Mouse (Mus musculus) CH12.LX (cell line): ENCODE results near the gene Tsc22d4. TPM values are rescaled to one million over a fixed set of nuclear protein-coding genes. Genes with fewer than 3 reads are reported as not detected.
A peak's percentile ranks its signal among the peaks of the same experiment; 100 is the strongest.

Experiments used
- DNase-seq: peaks from one replicate; pipeline ENCODE4 v3.0.0-alpha.2; 2013; ENCODE audit errors: extremely low read depth
- H3K27ac ChIP-seq: 2 replicates; pipeline ENCODE4 v1.5.1; 2012; ENCODE audit warnings: low read depth, mild to moderate bottlenecking, control low read depth, moderate library complexity; ENCODE audit not compliant: insufficient read depth
- H3K27me3 ChIP-seq: replicated peaks from 2 replicates; pipeline ENCODE3; 2012; ENCODE audit warnings: inconsistent platforms
- H3K36me3 ChIP-seq, 2 experiments: replicated peaks in 1 of 2; 2 replicates each; pipeline versions ENCODE3 to v1.6.1; 2012; ENCODE audit warnings: inconsistent platforms in 1 of 2, low read length in 1 of 2, mild to moderate bottlenecking in 1 of 2, mixed read lengths in 1 of 2, moderate library complexity in 1 of 2; ENCODE audit not compliant: control insufficient read depth in 1 of 2, insufficient read depth in 1 of 2
- H3K4me1 ChIP-seq, 2 experiments: 2 replicates each; pipeline ENCODE4 v1.6.1; 2012; ENCODE audit warnings: inconsistent platforms in 1 of 2, moderate library complexity in 1 of 2; ENCODE audit not compliant: insufficient read depth in 2 of 2, control insufficient read depth in 1 of 2
- H3K4me2 ChIP-seq: 2 replicates; pipeline ENCODE4 v1.6.1; 2012; ENCODE audit warnings: low read depth, mild to moderate bottlenecking, control low read depth; ENCODE audit not compliant: poor library complexity, insufficient read depth, severe bottlenecking
- H3K4me3 ChIP-seq, 3 experiments: fragments of 150-350 bp in 1 of 3; sonication (generic) in 1 of 3; replicated peaks in 1 of 3; 2 replicates each; pipeline versions ENCODE3 to v1.5.1; 2011 to 2012; ENCODE audit warnings: low read depth in 2 of 3, low read length in 2 of 3, mild to moderate bottlenecking in 2 of 3, moderate library complexity in 2 of 3, control low read depth in 1 of 3, improper control_type of control experiment in 1 of 3, inconsistent platforms in 1 of 3, mixed read lengths in 1 of 3; ENCODE audit not compliant: poor library complexity in 1 of 3
- H3K79me2 ChIP-seq: replicated peaks from 2 replicates; pipeline ENCODE4 v1.6.1; 2012; ENCODE audit warnings: mild to moderate bottlenecking, moderate library complexity; ENCODE audit not compliant: control insufficient read depth, poor library complexity, insufficient read depth, severe bottlenecking; ENCODE audit errors: extremely low read depth
- H3K9ac ChIP-seq: 2 replicates; pipeline ENCODE4 v1.6.1; 2012; ENCODE audit warnings: low read depth, mild to moderate bottlenecking, control low read depth, moderate library complexity; ENCODE audit not compliant: insufficient read depth
- H3K9me3 ChIP-seq: replicated peaks from 2 replicates; pipeline ENCODE3; 2012; ENCODE audit warnings: low read length, inconsistent platforms, mixed read lengths
- BHLHE40 ChIP-seq: IDR thresholded peaks from 2 replicates; pipeline ENCODE4 v1.6.1; 2011; ENCODE audit warnings: mild to moderate bottlenecking, low read depth, low read length, improper control_type of control experiment
- CHD2 ChIP-seq: IDR thresholded peaks from 2 replicates; pipeline ENCODE4 v1.6.1; 2011; ENCODE audit warnings: low read length, improper control_type of control experiment
- CTCF ChIP-seq, 2 experiments: IDR thresholded peaks in 1 of 2; conservative IDR thresholded peaks in 1 of 2; 2 replicates each; pipeline ENCODE4 v1.5.1; 2011 to 2012; ENCODE audit warnings: low read depth in 2 of 2, low read length in 2 of 2, improper control_type of control experiment in 1 of 2, inconsistent platforms in 1 of 2, mild to moderate bottlenecking in 1 of 2, moderate library complexity in 1 of 2
- E2F4 ChIP-seq: IDR thresholded peaks from 2 replicates; pipeline ENCODE4 v1.6.1; 2011; ENCODE audit warnings: low read depth, low read length, improper control_type of control experiment; ENCODE audit not compliant: insufficient replicate concordance
- ELF1 ChIP-seq: IDR thresholded peaks from 2 replicates; pipeline ENCODE4 v1.6.1; 2014; ENCODE audit warnings: low read depth, mild to moderate bottlenecking, inconsistent platforms, low read length, improper control_type of control experiment
- EP300 ChIP-seq: IDR thresholded peaks from 2 replicates; pipeline ENCODE4 v1.6.1; 2011; ENCODE audit warnings: low read length, improper control_type of control experiment
- ETS1 ChIP-seq: conservative IDR thresholded peaks from 2 replicates; pipeline ENCODE4 v1.6.1; 2012; ENCODE audit warnings: low read depth, mild to moderate bottlenecking, inconsistent platforms, low read length, improper control_type of control experiment, moderate library complexity
- JUN ChIP-seq: IDR thresholded peaks from 2 replicates; pipeline ENCODE4 v1.6.1; 2011; ENCODE audit warnings: low read depth, mild to moderate bottlenecking, low read length, improper control_type of control experiment, moderate library complexity; ENCODE audit not compliant: insufficient read depth
- JUND ChIP-seq: conservative IDR thresholded peaks from 2 replicates; pipeline ENCODE4 v1.6.1; 2011; ENCODE audit warnings: low read depth, low read length, improper control_type of control experiment
- MAZ ChIP-seq: IDR thresholded peaks from 2 replicates; pipeline ENCODE4 v1.6.1; 2012; ENCODE audit warnings: low read depth, mild to moderate bottlenecking, inconsistent platforms, low read length, improper control_type of control experiment, moderate library complexity
- MXI1 ChIP-seq: IDR thresholded peaks from 2 replicates; pipeline ENCODE4 v1.6.1; 2011; ENCODE audit warnings: mild to moderate bottlenecking, low read depth, low read length, improper control_type of control experiment
- NELFE ChIP-seq: IDR thresholded peaks from 2 replicates; pipeline ENCODE4 v1.6.1; 2011; ENCODE audit warnings: low read depth, low read length, improper control_type of control experiment
- NRF1 ChIP-seq: IDR thresholded peaks from 2 replicates; pipeline ENCODE4 v1.6.1; 2014; ENCODE audit warnings: low read depth, mild to moderate bottlenecking, inconsistent platforms, low read length, improper control_type of control experiment, moderate library complexity
- POLR2AphosphoS2 ChIP-seq: IDR thresholded peaks from 2 replicates; pipeline ENCODE4 v1.6.1; 2011; ENCODE audit warnings: low read depth, low read length, improper control_type of control experiment
- TBP ChIP-seq: conservative IDR thresholded peaks from 2 replicates; pipeline ENCODE4 v1.6.1; 2011; ENCODE audit warnings: low read depth, low read length, improper control_type of control experiment
- UBTF ChIP-seq: IDR thresholded peaks from 2 replicates; pipeline ENCODE4 v1.6.1; 2012; ENCODE audit warnings: low read depth, mild to moderate bottlenecking, inconsistent platforms, low read length, improper control_type of control experiment, moderate library complexity
- USF1 ChIP-seq: IDR thresholded peaks from 2 replicates; pipeline ENCODE4 v1.6.1; 2014; ENCODE audit warnings: low read depth, mild to moderate bottlenecking, inconsistent platforms, low read length, improper control_type of control experiment
- USF2 ChIP-seq: conservative IDR thresholded peaks from 2 replicates; pipeline ENCODE4 v1.6.1; 2011; ENCODE audit warnings: low read depth, low read length, improper control_type of control experiment
- ZC3H11A ChIP-seq: IDR thresholded peaks from 2 replicates; pipeline ENCODE4 v1.6.1; 2012; ENCODE audit warnings: low read depth, mild to moderate bottlenecking, inconsistent platforms, low read length, improper control_type of control experiment
- ZKSCAN1 ChIP-seq: IDR thresholded peaks from 2 replicates; pipeline ENCODE4 v1.6.1; 2012; ENCODE audit warnings: low read depth, inconsistent platforms, low read length, improper control_type of control experiment, borderline replicate concordance
- ZNF384 ChIP-seq: IDR thresholded peaks from 2 replicates; pipeline ENCODE4 v1.6.1; 2012; ENCODE audit warnings: low read depth, low read length, improper control_type of control experiment, inconsistent platforms
- dilution Hi-C: fragments of 300-500 bp; cut with MboI; formaldehyde crosslinking; loops from 2 replicates; pipeline ENCODE4 v1.14.3; 2020; ENCODE audit warnings: low sequenced_read_pairs; ENCODE audit not compliant: extremely low pct_unique_long_range_greater_than_20kb, extremely low pct_ligation_motif_present
- in situ Hi-C: fragments of 300-500 bp; cut with MboI; formaldehyde crosslinking; loops from 3 replicates; pipeline ENCODE4 v1.14.3; 2019; ENCODE audit warnings: low sequenced_read_pairs, low pct_ligation_motif_present, low pct_unique_long_range_greater_than_20kb, mixed read lengths
- polyA plus RNA-seq: library from polyadenylated mRNA; unstranded; fragments of >175 nt; gene quantifications from 2 replicates; pipeline ENCODE4 v1.2.1, GENCODE M21; 2012; ENCODE audit warnings: low read depth; ENCODE audit not compliant: insufficient read length
- total RNA-seq, 2 experiments: library from RNA; depleted of rRNA; stranded (reverse); fragments of 300-350 nt in 1 of 2; fragments of >200 nt in 1 of 2; gene quantifications; 2 replicates each; pipeline ENCODE4 v1.2.3; 2012 to 2014

Tsc22d4 gene
- total and polyA plus RNA-seq, 3 experiments: 28.2 to 103 (median 39.9) TPM

DNA sequence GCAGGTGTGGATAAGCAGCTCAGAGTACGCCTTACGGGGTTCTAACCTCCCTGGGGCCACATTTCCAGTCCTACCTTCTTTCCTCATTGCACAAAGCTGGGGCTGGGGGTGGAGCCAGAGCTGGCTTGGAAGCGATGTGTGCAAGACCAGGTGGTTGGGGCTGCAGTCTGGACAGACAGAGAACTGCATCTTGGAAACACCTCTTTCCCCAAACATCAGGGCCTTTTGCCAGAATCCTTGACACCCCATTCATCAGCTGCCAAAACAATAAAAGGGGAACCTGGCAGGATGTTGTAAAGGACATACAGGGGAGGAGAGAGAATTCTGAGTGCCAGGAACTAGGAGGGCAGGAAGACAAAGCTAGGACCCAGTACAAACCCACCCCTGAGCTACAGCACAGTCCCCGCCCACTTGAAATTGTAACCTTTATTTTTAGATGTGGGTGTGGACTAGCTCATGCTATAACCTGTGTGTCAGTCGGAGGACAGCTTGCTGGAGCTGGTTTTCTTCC, 30.9 kb downstream of the Tsc22d4 start:
- Histone ChIP-seq H3K36me3 (peaks cover 8 to 18% of the 10 kb centered on the region in 2 experiments), H3K27ac (no peak overlapping the region), H3K9ac (no peak overlapping the region), H3K27me3 (no peaks in the 10 kb centered on the region), H3K4me2 (peak overlapping the region; percentile 22; the same call in 1 of the 2 replicates), H3K4me3 (no peak overlapping the region), H3K9me3 (no peaks in the 10 kb centered on the region)
- in situ Hi-C loops: no loop called here
- dilution Hi-C loops: no loop called here
- TF ChIP-seq ETS1: no peak
- TF ChIP-seq ZC3H11A: no peak
- no peak for TF ChIP-seq MAZ
- no peak for TF ChIP-seq JUND
- no peak for TF ChIP-seq NRF1
- TF ChIP-seq UBTF: no peak
- TF ChIP-seq NELFE: no peak
- no peak for TF ChIP-seq E2F4
- no peak for TF ChIP-seq CHD2
- no peak for TF ChIP-seq BHLHE40
- TF ChIP-seq ZKSCAN1: no peak
- TF ChIP-seq CTCF (conservative IDR thresholded peaks at IDR 0.05 in 1 of 2, IDR thresholded peaks at IDR 0.05 in 1 of 2; ENCODE audit: low read depth in 2 of 2, low read length in 2 of 2): no peak
- no peak for TF ChIP-seq ZNF384
- no peak for TF ChIP-seq POLR2AphosphoS2
- TF ChIP-seq EP300: no peak
- no peak for TF ChIP-seq MXI1
- no peak for TF ChIP-seq TBP
- no peak for TF ChIP-seq ELF1
- TF ChIP-seq, all 38 proteins: peak for 0
- Histone ChIP-seq H3K4me1 (peaks cover 2 to 38% of the 10 kb centered on the region in 2 experiments; a peak in 2 of 4 replicates), H3K79me2 (peaks cover 8% of the 10 kb centered on the region)
- DNase-seq: peak; percentile 60

DNA sequence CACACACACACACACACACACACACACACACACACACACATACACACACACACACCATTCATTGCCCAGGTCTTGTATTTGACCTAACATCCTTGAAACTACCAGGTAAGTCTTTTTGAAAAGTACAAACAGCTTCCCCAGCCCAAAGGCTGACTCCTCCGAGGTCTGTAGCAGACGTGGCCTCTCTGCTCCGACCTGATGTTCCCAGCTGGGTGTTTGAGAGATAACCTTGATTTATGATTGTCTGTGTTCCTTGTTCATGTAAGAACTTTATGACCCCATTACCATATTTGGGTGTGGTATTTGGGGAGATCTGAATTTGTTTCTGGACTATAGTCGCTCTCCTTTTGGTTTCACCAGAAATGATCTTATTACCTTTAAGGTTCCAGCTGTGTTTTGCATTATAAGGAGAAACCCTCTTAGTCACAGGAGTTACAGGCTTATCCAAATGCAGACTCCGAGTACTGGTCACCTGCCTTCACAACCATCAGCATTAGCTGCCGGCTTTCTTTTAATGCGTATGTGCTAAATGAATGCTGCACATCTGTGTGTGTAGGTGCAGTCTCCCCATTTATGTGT, 31.8 kb downstream of the Tsc22d4 start:
- Histone ChIP-seq H3K9me3 (no peaks in the 10 kb centered on the region), H3K79me2 (peaks cover 8% of the 10 kb centered on the region), H3K36me3 (peaks cover 17 to 26% of the 10 kb centered on the region in 2 experiments), H3K4me2 (no peak overlapping the region), H3K4me1 (peaks cover 2 to 47% of the 10 kb centered on the region in 2 experiments; a peak in 2 of 4 replicates), H3K27me3 (no peaks in the 10 kb centered on the region), H3K9ac (no peak overlapping the region), H3K27ac (no peak overlapping the region), H3K4me3 (no peak overlapping the region)
- in situ Hi-C loops: no loop called here
- no peak for DNase-seq
- dilution Hi-C loops: no loop called here
- TF ChIP-seq E2F4 (no peak), USF2 (no peak), USF1 (no peak), CTCF (conservative IDR thresholded peaks at IDR 0.05 in 1 of 2, IDR thresholded peaks at IDR 0.05 in 1 of 2; ENCODE audit: low read depth in 2 of 2, low read length in 2 of 2) (no peak), JUN (no peak)
- TF ChIP-seq, all 38 proteins: peak for 0
